Mouse (Mus musculus): Measurements from ENCODE around the gene Nkpd1. TPM values are rescaled to one million over a fixed set of nuclear protein-coding genes. Genes with fewer than 3 reads are reported as not detected.

The Nkpd1 gene
- polyA plus RNA-seq (2015; fragmentation: Nextera tagmentation; extraction: Ambion mirVana): 0.66 and 0.75 TPM in 2 replicates

- no peaks in the 10 kb centered on the region for H3K9me3 ChIP-seq
- H3K4me3 ChIP-seq: peak within 1 kb of the TSS; percentile 25
- no peak within 1 kb of the TSS for H3K27ac ChIP-seq (replicated peaks)
- H3K4me2 ChIP-seq (replicated peaks): peak within 1 kb of the TSS; percentile 49
- peak within 1 kb of the TSS; percentile 42 for H3K9ac ChIP-seq (replicated peaks)
- peaks cover 51% of the 10 kb centered on the region for H3K27me3 ChIP-seq
- H3K4me1 ChIP-seq: peaks cover 7% of the 10 kb centered on the region
- WGBS: 4% methylated on average over 20 of the region's 29 CpGs
- ATAC-seq (replicated peaks): no peak
- H3K36me3 ChIP-seq: no peaks in the 10 kb centered on the region
Measured at GRCm38 (mm10) chr7:19517652-19518365, at the start of gene Nkpd1. TSS of gene Nkpd1 (plus strand) at chr7:19517838.

GRCm38 (mm10) chr7:19468279-19468678 lies 49.4 kb upstream of the Nkpd1 start:
- no peaks in the 10 kb centered on the region for H3K4me1 ChIP-seq
- H3K9me3 ChIP-seq: no peaks in the 10 kb centered on the region
- H3K9ac ChIP-seq (replicated peaks): no peak overlapping the region
- no peak for ATAC-seq (replicated peaks)
- H3K27me3 ChIP-seq: peaks cover 70% of the 10 kb centered on the region
- H3K4me2 ChIP-seq (replicated peaks): no peak overlapping the region
- no peak overlapping the region for H3K4me3 ChIP-seq
- H3K27ac ChIP-seq (replicated peaks): no peak overlapping the region
- no peaks in the 10 kb centered on the region for H3K36me3 ChIP-seq
- WGBS: 71% methylated on average over 12 of the region's 12 CpGs

DNA sequence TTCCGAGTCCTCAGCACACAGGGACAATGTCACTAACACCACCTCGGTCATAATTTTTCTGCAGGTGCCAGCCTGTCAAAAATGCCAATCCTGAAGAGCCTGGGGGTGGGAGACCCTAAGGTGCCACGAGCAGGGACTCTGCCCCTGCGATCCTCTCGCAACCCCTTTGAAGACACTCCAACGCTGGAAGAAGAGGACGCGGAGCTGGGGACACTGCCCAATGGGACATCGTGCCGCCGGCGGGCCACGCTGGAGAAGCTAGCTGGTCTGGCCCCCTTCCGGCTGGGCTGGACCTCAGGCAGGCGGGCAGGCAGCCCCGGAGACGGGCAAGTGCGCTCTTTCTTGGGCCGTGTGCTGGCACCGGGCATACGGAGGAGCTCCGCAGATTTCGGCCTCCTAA lies 48.2 kb upstream of the Nkpd1 start:
- no peak overlapping the region for H3K4me2 ChIP-seq (replicated peaks)
- WGBS: 21% methylated on average over 23 of the region's 23 CpGs
- no peaks in the 10 kb centered on the region for H3K36me3 ChIP-seq
- H3K9ac ChIP-seq (replicated peaks): no peak overlapping the region
- peaks cover 7% of the 10 kb centered on the region; the same call in 1 of the 2 replicates for H3K4me1 ChIP-seq
- no peak for ATAC-seq (replicated peaks)
- no peak overlapping the region for H3K27ac ChIP-seq (replicated peaks)
- peaks cover 75% of the 10 kb centered on the region for H3K27me3 ChIP-seq
- H3K4me3 ChIP-seq: no peak overlapping the region
- no peaks in the 10 kb centered on the region for H3K9me3 ChIP-seq

- Histone ChIP-seq H3K4me1 (peaks cover 11% of the 10 kb centered on the region; the same call in 1 of the 2 replicates), H3K9me3 (no peaks in the 10 kb centered on the region), H3K4me3 (no peak overlapping the region), H3K36me3 (no peaks in the 10 kb centered on the region), H3K9ac (replicated peaks) (no peak overlapping the region), H3K4me2 (replicated peaks) (no peak overlapping the region), H3K27me3 (peaks cover 77% of the 10 kb centered on the region), H3K27ac (replicated peaks) (no peak overlapping the region)
- WGBS: 11% methylated on average over 14 of the region's 14 CpGs
- no peak for ATAC-seq (replicated peaks)
Measured at GRCm38 (mm10) chr7:19470308-19470707, 47.3 kb upstream of the Nkpd1 start.

DNA sequence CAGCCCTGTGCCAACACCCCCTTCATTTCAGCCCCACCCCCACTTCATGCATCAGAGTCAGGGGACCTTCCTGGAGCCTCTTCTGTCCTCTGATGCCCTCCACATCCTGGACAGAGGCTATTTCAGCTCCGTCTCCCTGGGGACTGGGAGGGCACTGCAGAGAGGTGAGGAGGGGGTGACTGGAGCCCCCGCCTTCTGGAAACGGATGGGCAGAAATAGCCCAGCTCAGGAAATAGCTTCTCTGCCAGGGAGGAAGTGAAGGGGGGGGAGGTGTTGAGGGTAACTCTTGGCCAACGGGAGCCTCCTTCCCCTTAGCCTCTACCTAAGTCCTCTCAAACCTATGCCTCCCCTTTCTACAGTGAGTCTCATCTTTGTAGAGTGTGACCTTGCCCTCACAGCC lies 45.2 kb upstream of the Nkpd1 start:
- Histone ChIP-seq H3K27ac (replicated peaks) (no peak overlapping the region), H3K9me3 (no peaks in the 10 kb centered on the region), H3K9ac (replicated peaks) (no peak overlapping the region), H3K36me3 (no peaks in the 10 kb centered on the region), H3K27me3 (peaks cover 74% of the 10 kb centered on the region), H3K4me3 (no peak overlapping the region), H3K4me1 (peaks cover 11% of the 10 kb centered on the region; the same call in 1 of the 2 replicates), H3K4me2 (replicated peaks) (no peak overlapping the region)
- 51% methylated on average over 4 of the region's 4 CpGs for WGBS
- no peak for ATAC-seq (replicated peaks)

GRCm38 (mm10) chr7:19473875-19474443 lies 43.7 kb upstream of the Nkpd1 start:
- Histone ChIP-seq H3K9me3 (no peaks in the 10 kb centered on the region), H3K9ac (replicated peaks) (peak overlapping the region; percentile 64), H3K4me1 (peaks cover 11% of the 10 kb centered on the region; the same call in 1 of the 2 replicates), H3K27ac (replicated peaks) (peak overlapping the region; percentile 72), H3K27me3 (peaks cover 72% of the 10 kb centered on the region), H3K36me3 (no peaks in the 10 kb centered on the region), H3K4me2 (replicated peaks) (peak overlapping the region; percentile 83), H3K4me3 (peak overlapping the region; percentile 58)
- under 1% methylated on average over 76 of the region's 89 CpGs for WGBS
- peak; percentile 89 for ATAC-seq (replicated peaks)

- Histone ChIP-seq H3K4me2 (replicated peaks) (no peak overlapping the region), H3K27ac (replicated peaks) (no peak overlapping the region), H3K9ac (replicated peaks) (no peak overlapping the region), H3K27me3 (peaks cover 49% of the 10 kb centered on the region), H3K36me3 (no peaks in the 10 kb centered on the region), H3K9me3 (no peaks in the 10 kb centered on the region), H3K4me1 (peaks cover 11% of the 10 kb centered on the region; the same call in 1 of the 2 replicates), H3K4me3 (no peak overlapping the region)
- WGBS: 63% methylated on average over 2 of the region's 2 CpGs
- ATAC-seq (replicated peaks): no peak
Measured at GRCm38 (mm10) chr7:19477084-19477483, 40.6 kb upstream of the Nkpd1 start.

GRCm38 (mm10) chr7:19477624-19478384 lies 39.8 kb upstream of the Nkpd1 start:
- H3K27me3 ChIP-seq: peaks cover 42% of the 10 kb centered on the region
- H3K9ac ChIP-seq (replicated peaks): no peak overlapping the region
- H3K27ac ChIP-seq (replicated peaks): no peak overlapping the region
- no peak for ATAC-seq (replicated peaks)
- no peaks in the 10 kb centered on the region for H3K9me3 ChIP-seq
- WGBS: 30% methylated on average over 14 of the region's 14 CpGs
- H3K4me1 ChIP-seq: peaks cover 11% of the 10 kb centered on the region; the same call in 1 of the 2 replicates
- H3K4me3 ChIP-seq: no peak overlapping the region
- no peak overlapping the region for H3K4me2 ChIP-seq (replicated peaks)
- no peaks in the 10 kb centered on the region for H3K36me3 ChIP-seq

GRCm38 (mm10) chr7:19483281-19483680 lies 34.4 kb upstream of the Nkpd1 start:
- H3K4me3 ChIP-seq: no peak overlapping the region
- H3K9ac ChIP-seq (replicated peaks): no peak overlapping the region
- H3K9me3 ChIP-seq: no peaks in the 10 kb centered on the region
- no peak overlapping the region for H3K27ac ChIP-seq (replicated peaks)
- ATAC-seq (replicated peaks): no peak
- no peaks in the 10 kb centered on the region for H3K36me3 ChIP-seq
- 80% methylated on average over 8 of the region's 8 CpGs for WGBS
- no peaks in the 10 kb centered on the region for H3K4me1 ChIP-seq
- peaks cover 20% of the 10 kb centered on the region for H3K27me3 ChIP-seq
- no peak overlapping the region for H3K4me2 ChIP-seq (replicated peaks)

- no peaks in the 10 kb centered on the region for H3K9me3 ChIP-seq
- H3K9ac ChIP-seq (replicated peaks): no peak overlapping the region
- no peak for ATAC-seq (replicated peaks)
- peaks cover 36% of the 10 kb centered on the region for H3K27me3 ChIP-seq
- no peaks in the 10 kb centered on the region for H3K36me3 ChIP-seq
- H3K4me3 ChIP-seq: no peak overlapping the region
- 0 out of 2 replicates have a peak, but pooled peaks cover 6% of the 10 kb centered on the region for H3K4me1 ChIP-seq
- no peak overlapping the region for H3K4me2 ChIP-seq (replicated peaks)
- WGBS: 83% methylated on average over 1 of the region's 1 CpGs
- no peak overlapping the region for H3K27ac ChIP-seq (replicated peaks)
Measured at GRCm38 (mm10) chr7:19485488-19485887, 32.1 kb upstream of the Nkpd1 start.

DNA sequence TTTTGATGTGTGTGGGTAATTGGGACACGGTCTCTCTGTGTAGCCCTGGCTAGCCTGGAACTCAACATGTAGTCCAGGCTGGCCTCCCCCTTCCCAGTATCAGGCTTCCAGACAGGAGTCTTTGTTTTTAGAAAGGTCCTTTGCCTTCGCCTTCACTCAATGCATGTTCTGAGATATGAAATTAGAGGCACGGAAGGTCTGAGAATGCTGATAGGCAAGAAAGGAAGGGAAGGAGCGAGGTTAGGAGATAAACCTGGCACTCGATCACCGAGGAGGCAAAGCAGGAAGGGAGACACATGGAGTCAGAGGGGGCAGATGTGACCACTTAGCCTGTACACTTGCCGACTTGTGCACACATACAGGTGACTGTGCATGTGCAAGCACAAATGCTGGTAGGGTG lies 31.1 kb upstream of the Nkpd1 start:
- no peak overlapping the region for H3K27ac ChIP-seq (replicated peaks)
- H3K9ac ChIP-seq (replicated peaks): no peak overlapping the region
- no peaks in the 10 kb centered on the region for H3K36me3 ChIP-seq
- H3K27me3 ChIP-seq: peaks cover 46% of the 10 kb centered on the region
- H3K9me3 ChIP-seq: no peaks in the 10 kb centered on the region
- WGBS: 93% methylated on average over 7 of the region's 7 CpGs
- no peak for ATAC-seq (replicated peaks)
- H3K4me2 ChIP-seq (replicated peaks): no peak overlapping the region
- H3K4me3 ChIP-seq: no peak overlapping the region
- H3K4me1 ChIP-seq: peaks cover 7% of the 10 kb centered on the region; the same call in 1 of the 2 replicates

DNA sequence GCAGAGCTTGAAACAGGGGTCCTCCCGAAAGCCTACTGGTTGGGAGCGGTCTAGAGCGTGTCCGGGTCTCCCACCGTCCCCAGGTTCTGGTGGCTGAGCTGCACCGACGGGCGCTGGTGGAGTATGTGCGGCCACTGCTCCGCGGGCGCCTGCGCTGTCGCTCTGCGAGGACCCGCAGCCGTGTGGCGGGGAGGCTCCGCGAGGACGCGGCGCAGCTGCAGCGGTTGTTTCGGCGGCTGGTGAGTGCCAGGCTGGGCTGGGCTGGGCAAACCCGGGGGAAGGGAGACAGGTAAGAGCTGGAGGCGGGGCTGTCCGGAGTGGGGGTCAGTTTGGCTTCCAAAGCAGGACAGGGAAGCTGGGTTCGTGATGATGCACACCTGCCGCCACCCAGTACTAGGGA lies 28.1 kb upstream of the Nkpd1 start:
- peak overlapping the region; percentile 8; the same call in 1 of the 2 replicates for H3K9ac ChIP-seq (replicated peaks)
- H3K9me3 ChIP-seq: no peaks in the 10 kb centered on the region
- H3K4me1 ChIP-seq: peaks cover 11% of the 10 kb centered on the region
- H3K4me3 ChIP-seq: peak overlapping the region; percentile 24
- whole genome bisulfite sequencing: under 1% methylated on average over 30 of the region's 31 CpGs
- no peaks in the 10 kb centered on the region for H3K36me3 ChIP-seq
- H3K4me2 ChIP-seq (replicated peaks): peak overlapping the region; percentile 36
- no peak overlapping the region for H3K27ac ChIP-seq (replicated peaks)
- peaks cover 52% of the 10 kb centered on the region for H3K27me3 ChIP-seq
- ATAC-seq (replicated peaks): peak; percentile 61; the same call in 1 of the 2 replicates
